In the genomic region with DNA sequence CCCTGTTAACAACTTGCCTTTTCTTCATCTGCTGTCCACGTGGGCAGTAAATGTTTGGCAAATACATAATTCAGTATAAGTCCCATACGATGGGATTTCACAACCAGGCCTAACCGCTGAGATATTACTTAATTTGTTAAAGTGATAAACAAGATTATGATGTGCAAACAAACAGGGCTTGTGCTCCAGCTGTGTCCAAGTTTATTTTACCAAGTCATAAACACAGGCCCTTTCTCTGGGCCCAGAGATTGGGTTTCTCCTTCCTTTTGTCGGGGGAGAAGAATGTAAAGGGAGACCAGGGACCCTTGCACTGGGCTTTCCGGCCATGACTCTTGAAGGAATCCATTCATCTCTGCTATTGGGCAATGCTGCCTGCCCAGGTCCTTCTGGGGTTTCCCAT, we compare ENCODE assay signal across 22 mouse cellular contexts.
DNase-seq lines count a peak whose midpoint lies in the region; ATAC-seq lines count a peak whose summit lies in the region.
"Had no signal": no experiment of that assay in that cellular context is flagged by ENCODE, and none has a peak within 500 bp of the region (broad histone marks: within the 10 kb centered on the region; RNA-seq: fewer than 3 reads in every experiment).

No protein-coding gene starts in this region.

- H3K36me3 ChIP-seq in kidney, embryonic 15.5 days = peaks cover 17% of the 10 kb centered on the region
- H3K36me3 ChIP-seq in lung, embryonic 16.5 days (ENCODE audit: control insufficient read depth, insufficient read depth, low read length) = peaks cover 14% of the 10 kb centered on the region
- H3K36me3 ChIP-seq in intestine, embryonic 16.5 days (ENCODE audit: control insufficient read depth, insufficient read depth, low read length) = peaks cover 5% of the 10 kb centered on the region
- H3K36me3 ChIP-seq in forebrain, embryonic 15.5 days = no peaks in the 10 kb centered on the region
- H3K36me3 ChIP-seq: embryonic facial prominence, embryonic 12.5 days; hindbrain, embryonic 13.5 days; neural tube, embryonic 15.5 days had no signal

- H3K4me1 ChIP-seq in kidney, embryonic 15.5 days = peaks cover 21% of the 10 kb centered on the region
- H3K4me1 ChIP-seq in lung, embryonic 16.5 days (replicated peaks; ENCODE audit: control insufficient read depth, insufficient read depth, low read length) = peaks cover 49% of the 10 kb centered on the region
- peaks cover 6% of the 10 kb centered on the region; the same call in 1 of the 2 replicates for H3K4me1 ChIP-seq in intestine, embryonic 16.5 days (ENCODE audit: control insufficient read depth, insufficient read depth, low read length)
- H3K4me1 ChIP-seq in forebrain, embryonic 15.5 days = no peaks in the 10 kb centered on the region

- ATAC-seq in kidney, embryonic 15.5 days (replicated peaks; ENCODE audit: low FRiP score) = no peak
- peak; percentile 66 for ATAC-seq in lung, embryonic 16.5 days (ENCODE audit: low read depth)
- ATAC-seq in intestine, embryonic 16.5 days = no peak
- no peak for ATAC-seq in forebrain, embryonic 15.5 days (replicated peaks)
- ATAC-seq: forebrain, embryonic 14.5 days had no signal

- 51% methylated on average over 5 of the region's 5 CpGs for WGBS in kidney, embryonic 15.5 days
- WGBS in lung, embryonic 16.5 days = 51% methylated on average over 5 of the region's 5 CpGs
- WGBS in intestine, embryonic 16.5 days = 59% methylated on average over 5 of the region's 5 CpGs
- WGBS in forebrain, embryonic 15.5 days = 84% methylated on average over 5 of the region's 5 CpGs

- no peak overlapping the region for H3K4me3 ChIP-seq in kidney, embryonic 15.5 days (replicated peaks)
- no peak overlapping the region for H3K4me3 ChIP-seq in lung, embryonic 16.5 days (ENCODE audit: low read length)
- H3K4me3 ChIP-seq in intestine, embryonic 16.5 days (ENCODE audit: low read length) = no peak overlapping the region
- no peak overlapping the region for H3K4me3 ChIP-seq in forebrain, embryonic 15.5 days
- H3K4me3 ChIP-seq: embryonic facial prominence, embryonic 12.5 days; hindbrain, embryonic 13.5 days; limb, embryonic 12.5 days; liver, embryonic 15.5 days; neural tube, embryonic 15.5 days had no signal

- no peak overlapping the region for H3K4me2 ChIP-seq in kidney, embryonic 15.5 days
- H3K4me2 ChIP-seq in lung, embryonic 16.5 days (ENCODE audit: low read depth, low read length) = no peak overlapping the region
- no peak overlapping the region for H3K4me2 ChIP-seq in intestine, embryonic 16.5 days (ENCODE audit: low read depth, low read length)
- no peak overlapping the region for H3K4me2 ChIP-seq in forebrain, embryonic 15.5 days (replicated peaks)
- H3K4me2 ChIP-seq: embryonic facial prominence, embryonic 12.5 days; heart, embryonic 11.5 days; hindbrain, embryonic 13.5 days; limb, embryonic 12.5 days; liver, embryonic 15.5 days; neural tube, embryonic 15.5 days had no signal

- peak overlapping the region; percentile 67 for H3K27ac ChIP-seq in kidney, embryonic 15.5 days
- peak overlapping the region; percentile 86 for H3K27ac ChIP-seq in lung, embryonic 16.5 days (ENCODE audit: low read length)
- H3K27ac ChIP-seq in intestine, embryonic 16.5 days (ENCODE audit: low read length) = 0 out of 2 replicates have a peak overlapping the region, but pooled peaks have one; percentile 13
- no peak overlapping the region for H3K27ac ChIP-seq in forebrain, embryonic 15.5 days (replicated peaks)
- H3K27ac ChIP-seq: embryonic facial prominence, embryonic 12.5 days; hindbrain, embryonic 13.5 days; limb, embryonic 12.5 days; liver, embryonic 15.5 days; neural tube, embryonic 15.5 days had no signal

- no peaks in the 10 kb centered on the region for H3K9me3 ChIP-seq in kidney, embryonic 15.5 days (replicated peaks)
- no peaks in the 10 kb centered on the region for H3K9me3 ChIP-seq in lung, embryonic 16.5 days (ENCODE audit: control insufficient read depth, low read length)
- no peaks in the 10 kb centered on the region for H3K9me3 ChIP-seq in intestine, embryonic 16.5 days (ENCODE audit: control insufficient read depth, low read length)
- no peaks in the 10 kb centered on the region for H3K9me3 ChIP-seq in forebrain, embryonic 15.5 days
- H3K9me3 ChIP-seq: embryonic facial prominence, embryonic 12.5 days; hindbrain, embryonic 13.5 days; limb, embryonic 12.5 days; liver, embryonic 15.5 days; neural tube, embryonic 15.5 days had no signal

- DNase-seq in kidney, adult 9 months = no peak
- DNase-seq in lung, postnatal 14 days = no peak
- DNase-seq in adipocyte (ENCODE audit: low spot score) = peak; percentile 44
- DNase-seq: adrenal gland, postnatal 10 days; cerebellum, adult 9-11 months; gastrocnemius, postnatal 36 days; heart, postnatal 10 days; kidney, postnatal 10 days; midbrain, embryonic 14.5 days; right cerebral cortex, postnatal 25 days; thymus, postnatal 14 days had no signal

- H3K9ac ChIP-seq in kidney, embryonic 15.5 days = no peak overlapping the region
- no peak overlapping the region for H3K9ac ChIP-seq in lung, embryonic 16.5 days (ENCODE audit: low read length)
- no peak overlapping the region for H3K9ac ChIP-seq in intestine, embryonic 16.5 days (ENCODE audit: low read depth, low read length)
- H3K9ac ChIP-seq in forebrain, embryonic 15.5 days (replicated peaks) = no peak overlapping the region
- H3K9ac ChIP-seq: embryonic facial prominence, embryonic 12.5 days; hindbrain, embryonic 13.5 days; limb, embryonic 12.5 days; liver, embryonic 15.5 days; neural tube, embryonic 15.5 days had no signal

- no peaks in the 10 kb centered on the region for H3K27me3 ChIP-seq in kidney, embryonic 15.5 days
- H3K27me3 ChIP-seq in lung, embryonic 16.5 days (ENCODE audit: control insufficient read depth, insufficient read depth, low read depth, low read length) = no peaks in the 10 kb centered on the region
- H3K27me3 ChIP-seq in intestine, embryonic 16.5 days (replicated peaks; ENCODE audit: control insufficient read depth, insufficient read depth, low read length) = no peaks in the 10 kb centered on the region
- no peaks in the 10 kb centered on the region for H3K27me3 ChIP-seq in forebrain, embryonic 15.5 days
- H3K27me3 ChIP-seq: embryonic facial prominence, embryonic 12.5 days; hindbrain, embryonic 13.5 days; limb, embryonic 12.5 days; liver, embryonic 15.5 days; neural tube, embryonic 15.5 days had no signal
